15 mouse cellular contexts compared by ENCODE assay signal in the genomic region with DNA sequence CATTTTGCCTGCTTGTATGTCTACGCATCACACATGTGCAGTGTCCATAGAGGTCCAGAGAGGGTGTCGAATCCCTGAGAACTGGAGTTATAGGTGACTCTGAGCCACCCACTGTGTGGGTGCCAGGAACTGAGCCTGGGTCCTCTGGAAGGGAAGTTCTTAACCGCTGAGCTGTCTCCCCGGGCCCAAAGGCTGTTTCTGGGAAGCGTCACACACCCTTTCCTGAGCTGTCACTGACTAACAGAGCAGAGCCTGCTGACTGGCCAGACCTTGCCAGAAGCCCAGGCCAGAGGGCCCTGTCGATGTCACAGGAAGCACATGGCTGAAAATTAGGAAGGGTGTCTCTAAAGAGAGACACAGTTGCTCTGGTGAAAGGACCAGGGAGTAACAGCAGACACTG. TPM values are rescaled to one million over a fixed set of nuclear protein-coding genes. Genes with fewer than 3 reads are reported as not detected.
A peak's percentile ranks its signal among the peaks of the same experiment; 100 is the strongest.
DNase-seq lines count a peak whose midpoint lies in the region; ATAC-seq and TF ChIP-seq lines count a peak whose summit lies in the region.
"Had no signal": no experiment of that assay in that cellular context is flagged by ENCODE, and none has a peak within 500 bp of the region (broad histone marks: within the 10 kb centered on the region; RNA-seq: fewer than 3 reads in every experiment).

No protein-coding gene starts in this region.

- no peaks in the 10 kb centered on the region for H3K36me3 ChIP-seq in kidney, embryonic 14.5 days (ENCODE audit: control insufficient read depth, insufficient read depth, low read length)
- H3K36me3 ChIP-seq: embryonic facial prominence, embryonic 12.5 days; hindbrain, embryonic 13.5 days had no signal

- no peak overlapping the region for H3K4me3 ChIP-seq in kidney, embryonic 14.5 days (ENCODE audit: low read length)
- H3K4me3 ChIP-seq in bone marrow, adult 2 months (replicated peaks; ENCODE audit: control insufficient read depth, low read depth, low read length): no peak overlapping the region
- H3K4me3 ChIP-seq: embryonic facial prominence, embryonic 12.5 days; heart, adult 2 months; hindbrain, embryonic 13.5 days had no signal

- H3K4me2 ChIP-seq in kidney, embryonic 14.5 days (replicated peaks; ENCODE audit: low read depth, low read length): no peak overlapping the region
- H3K4me2 ChIP-seq: embryonic facial prominence, embryonic 12.5 days; hindbrain, embryonic 13.5 days had no signal

- H3K9ac ChIP-seq in kidney, embryonic 14.5 days (ENCODE audit: low read depth, low read length): no peak overlapping the region
- H3K9ac ChIP-seq: embryonic facial prominence, embryonic 12.5 days; hindbrain, embryonic 13.5 days; liver, embryonic 14.5 days had no signal

- no peaks in the 10 kb centered on the region for H3K9me3 ChIP-seq in kidney, embryonic 14.5 days (ENCODE audit: control insufficient read depth, low read length)
- H3K9me3 ChIP-seq: embryonic facial prominence, embryonic 12.5 days; hindbrain, embryonic 13.5 days had no signal

- ATAC-seq in kidney, embryonic 14.5 days (ENCODE audit: low FRiP score, low TSS enrichment): no peak
- ATAC-seq in erythroid progenitor cell, adult 5-6 weeks (replicated peaks; ENCODE audit: low FRiP score, poor library complexity, severe bottlenecking): no peak
- no peak for ATAC-seq in frontal cortex, adult (ENCODE audit: low TSS enrichment)
- ATAC-seq: activated CD4-positive, CD25-positive, alpha-beta regulatory T cell, adult 4 months had no signal

- no peak overlapping the region for H3K27ac ChIP-seq in kidney, embryonic 14.5 days (ENCODE audit: low read depth, low read length)
- H3K27ac ChIP-seq in bone marrow, adult 2 months (ENCODE audit: control insufficient read depth, insufficient read depth, low read depth, low read length, poor library complexity): peak overlapping the region; percentile 44; the same call in 1 of the 2 replicates
- H3K27ac ChIP-seq: heart, adult 2 months; hindbrain, embryonic 13.5 days; liver, embryonic 14.5 days had no signal

- DNase-seq in kidney, adult 18-20 months: peak; percentile 48
- peak; percentile 46 for DNase-seq in 3134 (ENCODE audit: extremely low read depth, insufficient read length, low spot score)
- DNase-seq in kidney, adult 9 months: peak; percentile 56
- no peak for DNase-seq in urinary bladder, postnatal 4 days (ENCODE audit: low spot score in 2 of 2)
- DNase-seq: cerebellum, postnatal 14 days; thymus, postnatal 25 days had no signal

- H3K27me3 ChIP-seq in kidney, embryonic 14.5 days (ENCODE audit: control insufficient read depth, insufficient read depth, low read length): no peaks in the 10 kb centered on the region

- WGBS in kidney, embryonic 14.5 days: 67% methylated on average over 6 of the region's 6 CpGs
- WGBS in bone marrow, adult 2 months: 36% methylated on average over 6 of the region's 6 CpGs

- H3K4me1 ChIP-seq in kidney, embryonic 14.5 days (ENCODE audit: control insufficient read depth, insufficient read depth, low read length): peaks cover 27% of the 10 kb centered on the region
- peaks cover 7% of the 10 kb centered on the region for H3K4me1 ChIP-seq in bone marrow, adult 2 months (ENCODE audit: control insufficient read depth, insufficient read depth, low read length)

- TF ChIP-seq POLR2A in bone marrow, adult 2 months (IDR thresholded peaks at IDR 0.05; ENCODE audit: borderline replicate concordance, control insufficient read depth, low read depth, low read length): no peak

- no peak for TF ChIP-seq CTCF in bone marrow, adult 2 months (IDR thresholded peaks at IDR 0.05; ENCODE audit: control insufficient read depth, insufficient read depth, low read length)

RNA-seq across cellular contexts. Expression of a gene that starts 3.5 kb away (rescaled TPM):
- polyA plus RNA-seq in kidney, embryonic 14.5 days (2014; fragmentation: Nextera tagmentation; extraction: Ambion mirVana): 12.2 and 13.1 TPM in 2 replicates
- polyA plus RNA-seq in bone marrow, adult 2 months (2011; ENCODE audit: insufficient read depth, insufficient read length, low replicate concordance, missing spikeins): 3.7 and 5.7 TPM in 2 replicates
- total RNA-seq in erythroid progenitor cell, adult 5-6 weeks (2015; ENCODE audit: low replicate concordance): 4.7 and 7.5 TPM in 2 replicates
- 13.3 and 29.0 TPM in 2 replicates for total RNA-seq in erythroid progenitor cell, adult 5-6 weeks (2017; ENCODE audit: low replicate concordance)

Comparison
In these comparisons a context has a peak if more than half of its experiments do, and no peak if none do; other contexts are left out.
1. DNase-seq: peak in kidney, adult 18-20 months (single experiment), 3134 (single experiment) and kidney, adult 9 months (single experiment); none in urinary bladder, postnatal 4 days (0 of 2).